Mouse (Mus musculus) liver, embryonic 12.5 days (tissue): Measurements from ENCODE around the gene Ndufa13. TPM values are rescaled to one million over a fixed set of nuclear protein-coding genes. Genes with fewer than 3 reads are reported as not detected.

Experiments used
- ATAC-seq: fragments of 200-750 bp; cut with Nextera tagmentation; 2 replicates; pipeline ENCODE4 v1.8.0; 2017; ENCODE audit warnings: moderate number of reproducible peaks, mild to moderate bottlenecking, moderate library complexity
- H3K27ac ChIP-seq: fragments of 300-500 bp; sonication (generic); 2 replicates; pipeline ENCODE4 v1.5.1; 2016; ENCODE audit warnings: mild to moderate bottlenecking
- H3K27me3 ChIP-seq: fragments of 300-500 bp; sonication (generic); replicated peaks from 2 replicates; pipeline ENCODE4 v1.6.1; 2016; ENCODE audit warnings: mild to moderate bottlenecking, moderate library complexity
- H3K36me3 ChIP-seq: fragments of 300-500 bp; sonication (generic); 2 replicates; pipeline ENCODE4 v1.6.1; 2016; ENCODE audit warnings: mild to moderate bottlenecking, moderate library complexity
- H3K4me1 ChIP-seq: fragments of 300-500 bp; sonication (generic); 2 replicates; pipeline ENCODE4 v1.6.1; 2016
- H3K4me2 ChIP-seq: fragments of 300-500 bp; sonication (generic); 2 replicates; pipeline ENCODE4 v1.6.1; 2016; ENCODE audit warnings: mild to moderate bottlenecking, moderate library complexity
- H3K4me3 ChIP-seq: fragments of 300-500 bp; sonication (generic); 2 replicates; pipeline ENCODE4 v1.5.1; 2016; ENCODE audit warnings: mild to moderate bottlenecking, moderate library complexity
- H3K9ac ChIP-seq: fragments of 300-500 bp; sonication (generic); 2 replicates; pipeline ENCODE4 v1.6.1; 2016; ENCODE audit warnings: mild to moderate bottlenecking, moderate library complexity
- H3K9me3 ChIP-seq: fragments of 300-500 bp; sonication (generic); replicated peaks from 2 replicates; pipeline ENCODE4 v1.6.1; 2016; ENCODE audit warnings: mild to moderate bottlenecking, moderate library complexity
- WGBS: fragments of 180-500 bp; shearing (Covaris S2); methylation state at CpG from one replicate; pipeline ENCODE4 v1.1.7; 2016; ENCODE audit not compliant: insufficient replicate concordance; 5-methylcytosine and 5-hydroxymethylcytosine counted together
- polyA plus RNA-seq: library from polyadenylated mRNA; unstranded; fragments of >200 nt; fragmentation: Nextera tagmentation; extraction: Ambion mirVana; gene quantifications from 2 replicates; pipeline ENCODE4 v1.2.1, GENCODE M21; 2016

The Ndufa13 gene
- polyA plus RNA-seq, 1 experiment from 2014 or later, result 121 TPM

DNA sequence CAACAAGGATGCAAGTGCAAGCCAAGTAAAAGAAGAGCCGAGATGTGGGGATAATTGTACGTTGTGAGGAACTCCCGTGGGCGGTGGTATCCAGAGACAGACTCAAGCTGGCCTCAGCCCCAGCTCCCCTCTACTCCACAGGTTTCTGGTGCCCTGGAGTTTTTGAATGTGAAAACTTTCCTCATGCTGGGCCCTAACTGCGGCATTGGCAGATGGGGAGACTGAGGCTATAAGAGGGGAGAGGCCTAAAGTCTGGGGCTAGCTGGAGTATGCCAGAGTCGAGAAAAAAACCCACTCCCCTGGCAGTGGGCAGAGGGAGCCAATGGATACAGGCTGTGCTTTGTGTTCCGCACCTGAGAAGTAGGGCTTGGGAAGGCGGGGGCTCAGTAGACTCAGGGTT is 1.7 kb upstream of the Ndufa13 start:
- Histone ChIP-seq H3K4me2 (peak overlapping the region; percentile 99), H3K27ac (0 out of 2 replicates have a peak overlapping the region, but pooled peaks have one; percentile 98), H3K4me1 (peaks cover 63% of the 10 kb centered on the region), H3K36me3 (peaks cover 29% of the 10 kb centered on the region), H3K27me3 (no peaks in the 10 kb centered on the region), H3K9me3 (no peaks in the 10 kb centered on the region), H3K4me3 (peak overlapping the region; percentile 87; the same call in 1 of the 2 replicates), H3K9ac (peak overlapping the region; percentile 59; the same call in 1 of the 2 replicates)
- no peak for ATAC-seq
- WGBS, result 69% methylated on average over 8 of the region's 8 CpGs

DNA sequence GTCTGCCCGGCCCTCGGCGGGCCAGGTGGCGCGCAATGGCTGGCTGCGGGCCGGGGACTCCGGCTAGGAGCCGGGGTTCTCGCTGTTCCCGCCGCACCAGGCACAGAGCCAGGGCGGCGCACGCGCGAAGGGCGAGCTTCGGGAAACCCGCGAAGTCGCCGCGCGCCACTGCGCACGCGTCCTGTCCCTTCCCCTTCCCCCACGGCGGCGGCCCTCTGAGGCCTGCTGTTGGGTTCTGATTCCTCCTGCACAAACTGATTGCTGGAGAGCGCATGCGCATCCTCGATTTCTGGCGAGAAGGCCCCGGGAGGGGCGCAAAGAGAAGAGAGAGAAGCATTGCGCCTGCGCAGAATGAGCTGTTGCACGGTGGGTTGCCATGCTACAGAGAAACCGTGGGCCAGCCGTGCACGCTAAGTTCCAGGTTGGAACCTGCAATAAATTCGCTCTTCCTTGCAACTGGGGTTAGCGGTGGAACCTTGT is 745 bp upstream of the Ndufa13 start:
- peak overlapping the region; percentile 99 for H3K4me2 ChIP-seq
- H3K4me1 ChIP-seq, result peaks cover 73% of the 10 kb centered on the region
- peak overlapping the region; percentile 98 for H3K27ac ChIP-seq
- peaks cover 29% of the 10 kb centered on the region for H3K36me3 ChIP-seq
- peak overlapping the region; percentile 87 for H3K4me3 ChIP-seq
- H3K9ac ChIP-seq, result peak overlapping the region; percentile 90
- no peaks in the 10 kb centered on the region for H3K27me3 ChIP-seq
- under 1% methylated on average over 45 of the region's 45 CpGs for WGBS
- H3K9me3 ChIP-seq, result no peaks in the 10 kb centered on the region
- ATAC-seq, result peak; percentile 86

DNA sequence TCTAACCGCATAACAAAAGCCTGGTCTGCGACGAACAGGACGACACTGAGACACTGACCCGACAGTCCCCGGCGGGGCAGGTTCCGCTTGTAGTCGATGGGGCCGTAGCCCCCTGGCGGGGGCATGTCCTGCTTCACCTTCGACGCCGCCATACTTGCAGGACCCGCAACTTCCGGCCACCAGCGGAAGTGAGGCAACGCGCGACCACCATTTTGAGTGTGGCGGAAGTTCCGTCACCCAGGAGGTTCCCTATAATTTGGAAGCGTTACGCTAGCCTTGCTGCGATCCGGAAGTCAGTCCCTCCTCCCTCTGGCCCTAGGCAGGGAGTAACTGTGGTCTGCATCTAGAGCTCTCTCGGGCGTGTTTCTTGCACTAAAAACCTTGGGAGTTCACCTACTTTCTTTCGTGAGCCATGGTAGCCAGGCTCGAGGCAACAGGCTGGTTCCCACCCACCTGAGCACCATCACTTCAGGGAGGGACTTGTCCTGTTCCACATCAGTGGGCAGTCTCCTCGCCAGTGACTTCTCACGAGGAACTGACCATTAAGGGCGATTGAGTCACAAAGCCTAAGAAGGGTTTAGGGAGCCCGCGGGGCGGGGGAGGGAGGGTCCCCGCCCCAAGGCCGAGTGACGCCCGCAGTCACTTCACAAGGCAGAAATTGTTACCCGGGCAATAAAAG is 735 bp downstream of the Ndufa13 start:
- Histone ChIP-seq H3K4me3 (peak overlapping the region; percentile 87), H3K9me3 (no peaks in the 10 kb centered on the region), H3K27ac (peak overlapping the region; percentile 98), H3K36me3 (peaks cover 34% of the 10 kb centered on the region), H3K4me2 (peak overlapping the region; percentile 99), H3K4me1 (peaks cover 87% of the 10 kb centered on the region), H3K9ac (peak overlapping the region; percentile 90), H3K27me3 (no peaks in the 10 kb centered on the region)
- 4% methylated on average over 41 of the region's 41 CpGs for WGBS
- ATAC-seq, result peak; percentile 71

DNA sequence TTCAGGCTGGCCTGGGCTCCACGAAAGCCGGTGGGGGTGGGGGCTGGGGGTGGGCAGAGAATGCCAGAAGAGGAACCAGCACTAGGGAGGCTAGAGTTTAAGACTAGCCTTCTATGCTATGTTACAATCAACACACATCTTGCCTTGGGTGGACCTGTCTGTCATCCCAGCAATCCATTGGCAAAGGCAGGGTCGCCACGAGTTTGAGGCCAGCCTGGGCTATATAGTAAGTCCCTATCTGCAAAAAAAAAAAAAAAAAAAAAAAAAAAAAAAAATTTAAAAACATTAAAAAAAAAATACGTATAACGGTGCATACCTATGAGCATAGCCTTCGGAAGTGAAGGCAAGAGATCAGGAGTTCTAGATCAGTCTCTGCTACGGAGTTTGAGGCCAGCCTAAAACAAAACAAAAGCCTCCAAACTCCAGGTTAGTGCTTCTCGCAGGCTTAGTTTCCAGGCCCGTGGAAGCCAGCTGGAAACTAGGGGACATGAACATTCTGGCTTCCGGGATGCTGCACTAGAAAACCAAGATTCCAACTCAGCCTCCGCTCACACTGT is 1.4 kb downstream of the Ndufa13 start:
- no peak for ATAC-seq
- Histone ChIP-seq H3K27ac (peak overlapping the region; percentile 98), H3K4me3 (peak overlapping the region; percentile 87), H3K27me3 (no peaks in the 10 kb centered on the region), H3K4me2 (peak overlapping the region; percentile 99), H3K36me3 (peaks cover 41% of the 10 kb centered on the region), H3K4me1 (peaks cover 88% of the 10 kb centered on the region), H3K9me3 (no peaks in the 10 kb centered on the region), H3K9ac (peak overlapping the region; percentile 83)
- WGBS, result 6% methylated on average over 12 of the region's 12 CpGs

DNA sequence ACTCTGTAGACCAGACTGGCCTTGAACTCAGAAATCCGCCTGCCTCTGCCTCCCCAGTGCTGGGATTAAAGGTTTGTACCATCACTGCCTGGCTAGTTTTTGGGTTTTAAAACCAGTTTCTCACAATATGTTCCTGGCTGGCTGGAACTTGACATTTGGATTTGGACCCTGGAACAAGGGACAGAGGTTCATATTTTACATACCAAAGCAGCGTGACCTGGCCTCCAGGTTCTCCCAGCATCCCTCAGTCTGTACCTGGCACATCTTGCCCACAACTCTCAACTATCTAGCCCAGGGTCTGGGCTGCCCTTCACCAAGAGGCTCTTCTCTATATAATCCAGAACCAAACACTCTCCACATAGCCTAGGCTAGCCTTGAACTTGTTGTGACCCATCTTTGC is 2.5 kb downstream of the Ndufa13 start:
- Histone ChIP-seq H3K9me3 (no peaks in the 10 kb centered on the region), H3K27ac (no peak overlapping the region), H3K27me3 (no peaks in the 10 kb centered on the region), H3K4me2 (peak overlapping the region; percentile 99), H3K4me3 (peak overlapping the region; percentile 87), H3K4me1 (peaks cover 82% of the 10 kb centered on the region), H3K36me3 (peaks cover 51% of the 10 kb centered on the region), H3K9ac (peak overlapping the region; percentile 83; the same call in 1 of the 2 replicates)
- ATAC-seq, result no peak
- WGBS, result 83% methylated on average over 2 of the region's 2 CpGs

DNA sequence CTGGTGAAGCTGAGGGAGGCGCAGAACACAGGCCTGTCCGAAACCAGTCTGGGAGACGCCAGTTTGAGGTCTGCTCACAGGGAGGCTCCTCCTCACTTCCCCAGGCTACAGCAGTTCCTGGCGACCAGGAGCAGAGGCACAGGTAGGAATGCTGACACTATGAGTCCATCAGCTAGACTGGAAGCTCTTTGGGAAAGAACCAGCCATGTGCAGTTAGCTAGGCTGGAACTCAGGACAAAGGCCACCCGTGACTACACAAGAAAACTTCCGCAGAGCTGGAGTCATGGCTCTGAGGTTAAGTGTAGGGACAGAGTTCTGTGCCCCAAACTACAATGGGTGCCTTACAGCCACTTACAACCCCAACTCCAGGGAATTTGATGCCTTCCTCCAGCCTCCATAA is 4.5 kb downstream of the Ndufa13 start:
- Histone ChIP-seq H3K4me2 (no peak overlapping the region), H3K27me3 (no peaks in the 10 kb centered on the region), H3K27ac (no peak overlapping the region), H3K36me3 (peaks cover 71% of the 10 kb centered on the region), H3K9ac (no peak overlapping the region), H3K9me3 (no peaks in the 10 kb centered on the region), H3K4me1 (peaks cover 76% of the 10 kb centered on the region), H3K4me3 (no peak overlapping the region)
- WGBS, result 83% methylated on average over 6 of the region's 6 CpGs
- no peak for ATAC-seq

DNA sequence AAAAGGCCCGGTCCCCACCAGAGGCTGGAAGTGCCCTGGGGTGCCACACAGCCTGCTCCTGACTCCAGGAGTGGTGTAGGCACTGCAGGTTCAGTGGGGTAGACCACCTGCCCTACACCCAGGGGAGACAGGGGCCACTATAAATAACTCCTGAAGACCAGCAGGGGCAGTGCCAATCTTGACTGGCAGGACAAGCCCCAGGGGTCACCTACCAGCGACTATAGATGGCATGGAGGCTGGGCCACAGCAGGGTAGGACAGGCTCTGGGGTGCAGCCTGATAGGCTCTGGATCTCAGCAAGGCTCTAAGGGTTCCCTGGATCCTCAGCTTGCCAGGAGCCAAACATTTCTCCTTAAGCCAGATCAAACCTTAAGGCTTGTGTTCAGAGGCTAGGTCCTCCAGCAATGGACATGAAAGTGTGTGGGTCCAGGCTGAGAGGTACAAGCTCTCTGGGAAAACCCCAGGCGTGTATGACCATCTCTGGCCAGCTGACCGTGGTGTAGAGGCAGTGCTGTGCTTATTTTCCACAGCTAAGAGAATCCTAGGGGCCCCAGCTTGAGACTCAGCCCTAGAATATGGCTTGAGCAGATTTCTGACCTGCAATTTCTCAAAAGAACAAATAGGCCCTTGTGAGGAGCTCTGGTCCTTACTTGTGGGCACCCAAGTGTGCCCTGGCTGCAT is 6.4 kb downstream of the Ndufa13 start:
- Histone ChIP-seq H3K27me3 (peaks cover 7% of the 10 kb centered on the region; the same call in 1 of the 2 replicates), H3K4me1 (peaks cover 64% of the 10 kb centered on the region), H3K4me2 (no peak overlapping the region), H3K4me3 (no peak overlapping the region), H3K9me3 (no peaks in the 10 kb centered on the region), H3K9ac (no peak overlapping the region), H3K36me3 (peaks cover 80% of the 10 kb centered on the region), H3K27ac (no peak overlapping the region)
- ATAC-seq, result no peak
- WGBS, result 73% methylated on average over 4 of the region's 4 CpGs

DNA sequence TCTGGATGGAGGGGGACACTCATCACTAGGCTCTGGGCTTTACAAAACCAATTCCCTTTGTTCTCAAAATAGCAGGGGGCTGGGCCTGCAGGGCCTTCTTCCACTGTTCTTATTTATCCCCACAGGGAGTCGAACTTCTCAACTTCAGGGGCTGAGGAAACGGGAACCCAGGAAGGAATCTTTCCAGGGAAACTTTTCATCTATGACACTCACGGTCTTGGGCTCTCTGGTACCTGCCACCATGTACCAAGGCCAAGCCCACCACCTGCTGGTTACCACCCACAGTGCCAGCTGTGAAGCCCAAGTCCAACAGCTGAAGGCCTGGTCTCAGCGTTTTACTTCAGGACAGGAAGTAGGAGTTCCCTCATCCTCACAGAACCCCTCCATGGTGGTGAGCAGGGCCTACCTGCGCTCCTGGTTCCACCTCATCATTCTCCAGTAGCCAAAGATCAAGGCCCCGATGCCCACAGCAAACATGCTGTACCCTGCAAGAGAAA is 7.5 kb downstream of the Ndufa13 start:
- Histone ChIP-seq H3K4me2 (no peak overlapping the region), H3K9ac (no peak overlapping the region), H3K36me3 (peaks cover 77% of the 10 kb centered on the region), H3K27ac (no peak overlapping the region), H3K4me1 (peaks cover 53% of the 10 kb centered on the region), H3K9me3 (no peaks in the 10 kb centered on the region), H3K27me3 (peaks cover 17% of the 10 kb centered on the region), H3K4me3 (no peak overlapping the region)
- 71% methylated on average over 6 of the region's 6 CpGs for WGBS
- ATAC-seq, result no peak

DNA sequence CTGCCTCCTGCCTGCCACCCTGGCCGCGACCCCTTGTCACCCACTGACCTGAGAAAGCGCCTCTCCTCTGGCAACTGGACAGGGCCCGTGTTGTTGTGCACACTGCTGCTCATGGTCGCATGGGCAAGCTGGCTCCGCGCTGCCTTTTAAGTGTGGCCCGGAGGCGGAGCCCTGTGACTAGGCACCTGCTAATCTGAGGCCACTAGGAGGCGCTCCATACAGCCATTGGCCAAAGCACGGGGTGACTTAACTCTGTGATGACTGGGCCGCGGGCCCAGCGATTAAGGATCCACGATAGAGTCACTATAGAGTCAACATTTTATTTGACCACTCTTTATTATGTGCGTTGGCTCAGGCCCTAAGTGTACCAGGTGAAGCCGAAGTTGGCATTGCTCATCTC is 8.5 kb downstream of the Ndufa13 start:
- Histone ChIP-seq H3K9ac (no peak overlapping the region), H3K27me3 (peaks cover 27% of the 10 kb centered on the region), H3K4me1 (peaks cover 50% of the 10 kb centered on the region), H3K4me2 (no peak overlapping the region), H3K36me3 (peaks cover 68% of the 10 kb centered on the region), H3K4me3 (no peak overlapping the region), H3K27ac (no peak overlapping the region), H3K9me3 (no peaks in the 10 kb centered on the region)
- WGBS, result 55% methylated on average over 17 of the region's 17 CpGs
- 0 out of 2 replicates have a peak, but pooled peaks have one; percentile 13 for ATAC-seq

DNA sequence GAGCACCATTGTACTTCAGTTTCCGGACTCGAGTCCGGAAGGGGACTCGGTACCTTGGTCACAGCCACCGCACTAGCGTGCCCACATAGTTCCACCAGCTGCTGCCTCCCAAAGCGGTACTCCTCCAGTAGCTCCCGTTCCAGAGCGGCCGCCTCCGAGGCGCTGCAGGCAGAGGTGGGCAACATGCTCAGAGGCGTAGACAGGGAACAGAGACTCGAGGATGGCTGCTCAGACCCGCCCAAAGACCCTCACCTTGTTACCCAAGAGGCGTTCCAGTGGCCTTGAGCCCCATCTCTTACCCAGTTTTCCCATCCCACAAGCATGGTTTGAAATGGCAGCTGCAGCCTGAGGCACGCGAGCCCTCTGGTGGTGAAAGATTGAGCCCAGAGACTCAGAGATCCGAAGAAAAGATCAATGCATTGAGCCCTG is 11.5 kb downstream of the Ndufa13 start:
- no peak for ATAC-seq
- WGBS, result 45% methylated on average over 19 of the region's 19 CpGs
- H3K4me1 ChIP-seq, result peaks cover 36% of the 10 kb centered on the region

DNA sequence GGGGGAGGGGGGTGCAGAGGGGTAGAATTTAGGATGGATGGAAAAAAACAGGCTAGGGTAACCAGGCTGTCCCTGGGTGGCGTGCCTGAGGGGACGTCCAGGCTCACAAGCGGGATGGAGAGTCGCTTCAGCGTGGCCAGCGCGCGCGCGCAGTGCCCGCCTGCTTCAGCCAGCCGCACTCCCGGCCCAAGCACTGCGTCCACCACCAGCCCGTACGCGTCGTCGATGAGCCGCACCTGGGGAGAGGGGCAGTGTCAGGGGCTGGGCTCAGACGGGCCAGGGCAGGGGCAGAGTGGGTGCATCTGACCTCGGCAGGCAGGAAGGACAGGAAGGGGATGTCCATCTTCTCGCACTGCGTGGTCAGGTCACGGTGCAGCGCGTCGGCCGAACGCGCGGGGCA is 13.5 kb downstream of the Ndufa13 start:
- Histone ChIP-seq H3K4me1 (peaks cover 25% of the 10 kb centered on the region), H3K27ac (no peak overlapping the region), H3K4me3 (peak overlapping the region; percentile 29; the same call in 1 of the 2 replicates), H3K27me3 (peaks cover 77% of the 10 kb centered on the region), H3K9me3 (no peaks in the 10 kb centered on the region), H3K4me2 (peak overlapping the region; percentile 27), H3K36me3 (peaks cover 19% of the 10 kb centered on the region), H3K9ac (no peak overlapping the region)
- no peak for ATAC-seq
- WGBS, result 9% methylated on average over 32 of the region's 32 CpGs

More for the DNA sequence above, 11.5 kb downstream of the Ndufa13 start:
- peaks cover 58% of the 10 kb centered on the region for H3K27me3 ChIP-seq
- no peak overlapping the region for H3K4me3 ChIP-seq
- H3K36me3 ChIP-seq, result peaks cover 37% of the 10 kb centered on the region
- H3K9me3 ChIP-seq, result no peaks in the 10 kb centered on the region
- no peak overlapping the region for H3K27ac ChIP-seq
- H3K4me2 ChIP-seq, result no peak overlapping the region
- no peak overlapping the region for H3K9ac ChIP-seq
